Mouse (Mus musculus): ENCODE data around the gene Gm10803. TPM values are rescaled to one million over a fixed set of nuclear protein-coding genes. Genes with fewer than 3 reads are reported as not detected.

The Gm10803 gene
- polyA plus RNA-seq (2015; fragmentation: Illumina TruSeq; extraction: RNeasy Lipid Tissue Mini Kit (QIAGEN cat#74804); ENCODE audit: insufficient read depth, low replicate concordance), result not detected

DNA sequence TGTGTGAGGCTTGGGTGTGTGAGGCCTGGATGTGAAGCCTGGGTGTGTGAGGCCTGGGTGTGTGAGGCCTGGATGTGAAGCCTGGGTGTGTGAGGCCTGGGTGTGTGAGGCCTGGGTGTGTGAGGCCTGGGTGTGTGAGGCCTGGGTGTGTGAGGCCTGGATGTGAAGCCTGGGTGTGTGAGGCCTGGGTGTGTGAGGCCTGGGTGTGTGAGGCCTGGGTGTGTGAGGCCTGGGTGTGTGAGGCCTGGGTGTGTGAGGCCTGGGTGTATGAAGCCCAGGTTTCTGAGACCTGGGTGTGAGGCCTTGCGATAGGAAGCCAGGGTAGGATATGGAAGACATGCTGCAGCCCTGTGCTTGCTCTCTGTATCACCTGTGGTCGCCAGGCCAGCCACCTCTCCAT, at the start of gene Gm10803:
Gene Gm10803 (plus strand): TSS at position 301 of the 400 bp plus-strand sequence.

Other genes with a start within 250 kb of the Gm10803 start
- gene Tspan18, start 226.1 kb upstream of the Gm10803 start, polyA plus RNA-seq (2015; fragmentation: Illumina TruSeq; extraction: RNeasy Lipid Tissue Mini Kit (QIAGEN cat#74804); ENCODE audit: insufficient read depth, low replicate concordance), result 3.7 TPM
- 146 TPM for gene Cd82, start 97.4 kb upstream of the Gm10803 start, polyA plus RNA-seq (2015; fragmentation: Illumina TruSeq; extraction: RNeasy Lipid Tissue Mini Kit (QIAGEN cat#74804); ENCODE audit: insufficient read depth, low replicate concordance)
- 0.94 TPM for gene Alx4, start 81.8 kb downstream of the Gm10803 start, polyA plus RNA-seq (2015; fragmentation: Illumina TruSeq; extraction: RNeasy Lipid Tissue Mini Kit (QIAGEN cat#74804); ENCODE audit: insufficient read depth, low replicate concordance)